Mouse (Mus musculus) MEL (cell line): ENCODE measurements around the gene Podxl2. TPM values are rescaled to one million over a fixed set of nuclear protein-coding genes. Genes with fewer than 3 reads are reported as not detected.

ENCODE experiments used
- DNase-seq: peaks from one replicate; pipeline ENCODE4 v3.0.0; 2011; ENCODE audit warnings: low read depth, low spot score
- H3K27ac ChIP-seq: 2 replicates; pipeline ENCODE4 v1.5.1; 2012; ENCODE audit warnings: low read depth, mild to moderate bottlenecking, control low read depth, low read length, moderate library complexity; ENCODE audit not compliant: control insufficient read depth
- H3K27me3 ChIP-seq, 2 experiments: fragments of 150-350 bp in 1 of 2; sonication (generic) in 1 of 2; 2 replicates each; pipeline ENCODE4 v1.6.1; 2012; ENCODE audit warnings: low read length in 2 of 2, mild to moderate bottlenecking in 2 of 2, improper control_type of control experiment in 1 of 2, moderate library complexity in 1 of 2; ENCODE audit not compliant: insufficient read depth in 2 of 2, control insufficient read depth in 1 of 2
- H3K36me3 ChIP-seq, 2 experiments: 2 replicates each; pipeline ENCODE4 v1.6.1; 2012 to 2014; ENCODE audit warnings: low read length in 2 of 2, improper control_type of control experiment in 1 of 2, inconsistent platforms in 1 of 2, mild to moderate bottlenecking in 1 of 2; ENCODE audit not compliant: insufficient read depth in 2 of 2, control insufficient read depth in 1 of 2
- H3K4me1 ChIP-seq, 2 experiments: fragments of 150-350 bp in 1 of 2; sonication (generic) in 1 of 2; 2 replicates each; pipeline ENCODE4 v1.6.1; 2012; ENCODE audit warnings: low read length in 2 of 2, improper control_type of control experiment in 1 of 2, mild to moderate bottlenecking in 1 of 2; ENCODE audit not compliant: insufficient read depth in 2 of 2, control insufficient read depth in 1 of 2
- H3K4me3 ChIP-seq, 2 experiments: fragments of 150-350 bp in 1 of 2; sonication (generic) in 1 of 2; 2 replicates each; pipeline ENCODE4 v1.5.1; 2012; ENCODE audit warnings: low read depth in 2 of 2, low read length in 2 of 2, mild to moderate bottlenecking in 2 of 2, moderate library complexity in 2 of 2, control low read depth in 1 of 2, improper control_type of control experiment in 1 of 2; ENCODE audit not compliant: control insufficient read depth in 1 of 2, insufficient read depth in 1 of 2
- H3K79me2 ChIP-seq: 2 replicates; pipeline ENCODE4 v1.6.1; 2012; ENCODE audit warnings: mild to moderate bottlenecking, low read length, moderate library complexity; ENCODE audit not compliant: control insufficient read depth, poor library complexity, insufficient read depth
- H3K9ac ChIP-seq: 2 replicates; pipeline ENCODE4 v1.6.1; 2012; ENCODE audit warnings: low read depth, mild to moderate bottlenecking, control low read depth, low read length, moderate library complexity; ENCODE audit not compliant: control insufficient read depth, poor library complexity, severe bottlenecking
- H3K9me3 ChIP-seq: fragments of 150-350 bp; sonication (generic); replicated peaks from 2 replicates; pipeline ENCODE4 v1.6.1; 2012; ENCODE audit warnings: mild to moderate bottlenecking, low read length, improper control_type of control experiment, moderate library complexity; ENCODE audit not compliant: insufficient read depth
- CTCF ChIP-seq, 3 experiments: IDR thresholded peaks in 2 of 3; conservative IDR thresholded peaks in 1 of 3; 2 replicates each; pipeline ENCODE4 v1.5.1; 2011 to 2012; ENCODE audit warnings: low read length in 3 of 3, low read depth in 2 of 3, mild to moderate bottlenecking in 2 of 3, improper control_type of control experiment in 1 of 3, inconsistent platforms in 1 of 3, mixed read lengths in 1 of 3, moderate library complexity in 1 of 3; ENCODE audit not compliant: control insufficient read depth in 1 of 3, insufficient read depth in 1 of 3, poor library complexity in 1 of 3, severe bottlenecking in 1 of 3
- E2F4 ChIP-seq: IDR thresholded peaks from 2 replicates; pipeline ENCODE4 v1.6.1; 2011; ENCODE audit warnings: low read depth, low read length, improper control_type of control experiment, borderline replicate concordance
- GABPA ChIP-seq: IDR thresholded peaks from 2 replicates; pipeline ENCODE4 v1.6.1; 2012; ENCODE audit warnings: low read depth, mild to moderate bottlenecking, inconsistent platforms, low read length, improper control_type of control experiment, moderate library complexity
- JUND ChIP-seq: IDR thresholded peaks from 2 replicates; pipeline ENCODE4 v1.6.1; 2011; ENCODE audit warnings: low read depth, mild to moderate bottlenecking, improper control_type of control experiment, low read length
- MAFK ChIP-seq: IDR thresholded peaks from 2 replicates; pipeline ENCODE4 v1.6.1; 2011; ENCODE audit warnings: low read depth, mild to moderate bottlenecking, low read length, improper control_type of control experiment, borderline replicate concordance
- MAX ChIP-seq: IDR thresholded peaks from 2 replicates; pipeline ENCODE4 v1.6.1; 2011; ENCODE audit warnings: low read length, improper control_type of control experiment
- MAZ ChIP-seq: IDR thresholded peaks from 2 replicates; pipeline ENCODE4 v1.6.1; 2012; ENCODE audit warnings: low read depth, mild to moderate bottlenecking, inconsistent platforms, low read length, improper control_type of control experiment
- MEF2A ChIP-seq: IDR thresholded peaks from 2 replicates; pipeline ENCODE4 v1.6.1; 2014; ENCODE audit warnings: low read depth, mild to moderate bottlenecking, inconsistent platforms, low read length, improper control_type of control experiment; ENCODE audit not compliant: poor library complexity, insufficient replicate concordance, severe bottlenecking; ENCODE audit errors: extremely low read depth
- MXI1 ChIP-seq: IDR thresholded peaks from 2 replicates; pipeline ENCODE4 v1.6.1; 2011; ENCODE audit warnings: mild to moderate bottlenecking, low read depth, low read length, improper control_type of control experiment
- MYC ChIP-seq: IDR thresholded peaks from 2 replicates; pipeline ENCODE4 v1.6.1; 2011; ENCODE audit warnings: low read depth, mild to moderate bottlenecking, low read length, improper control_type of control experiment, moderate library complexity
- POLR2A ChIP-seq, 2 experiments: IDR thresholded peaks; 2 replicates each; pipeline ENCODE4 v1.6.1; 2011 to 2012; ENCODE audit warnings: low read length in 2 of 2, mild to moderate bottlenecking in 2 of 2, control low read depth in 1 of 2, improper control_type of control experiment in 1 of 2, low read depth in 1 of 2, moderate library complexity in 1 of 2; ENCODE audit not compliant: control insufficient read depth in 1 of 2, insufficient read depth in 1 of 2, poor library complexity in 1 of 2
- POLR2AphosphoS2 ChIP-seq: IDR thresholded peaks from 2 replicates; pipeline ENCODE4 v1.6.1; 2011; ENCODE audit warnings: low read length, improper control_type of control experiment
- TAL1 ChIP-seq: IDR thresholded peaks from 2 replicates; pipeline ENCODE4 v1.6.1; 2012; ENCODE audit warnings: mild to moderate bottlenecking, inconsistent platforms, low read length, moderate library complexity, mixed read lengths
- UBTF ChIP-seq: IDR thresholded peaks from 2 replicates; pipeline ENCODE4 v1.6.1; 2012; ENCODE audit warnings: low read depth, mild to moderate bottlenecking, inconsistent platforms, low read length, improper control_type of control experiment, moderate library complexity, borderline replicate concordance; ENCODE audit not compliant: insufficient read depth
- USF2 ChIP-seq, 2 experiments: IDR thresholded peaks; 2 replicates each; pipeline ENCODE4 v1.6.1; 2011 to 2012; ENCODE audit warnings: improper control_type of control experiment in 2 of 2, low read length in 2 of 2, borderline replicate concordance in 1 of 2, inconsistent platforms in 1 of 2, low read depth in 1 of 2, mild to moderate bottlenecking in 1 of 2; ENCODE audit not compliant: insufficient read depth in 1 of 2
- ZNF384 ChIP-seq: IDR thresholded peaks from 2 replicates; pipeline ENCODE4 v1.6.1; 2012; ENCODE audit warnings: low read depth, mild to moderate bottlenecking, inconsistent platforms, low read length, improper control_type of control experiment
- polyA plus RNA-seq, 2 experiments: library from polyadenylated mRNA; stranded (reverse) in 1 of 2; unstranded in 1 of 2; fragments of >175 nt in 1 of 2; fragments of >200 nt in 1 of 2; gene quantifications; 2 replicates each; pipeline versions ENCODE4 v1.2.1 to v1.2.4; 2012; ENCODE audit warnings: low replicate concordance in 2 of 2, low read depth in 1 of 2; ENCODE audit not compliant: insufficient read length in 2 of 2, insufficient read depth in 1 of 2, missing spikeins in 1 of 2
- total RNA-seq: library from RNA; depleted of rRNA; stranded (reverse); fragments of 300-350 nt; gene quantifications from 2 replicates; pipeline ENCODE4 v1.2.3, GENCODE M21; 2012; rRNA removed

The Podxl2 gene
- total RNA-seq, result not detected in 2 replicates
- under 1 TPM in 1 of 2 experiments, not detected in 1; 0.10 TPM for polyA plus RNA-seq

GRCm38 (mm10) chr6:88874868-88875508 is at the start of gene Podxl2:
TSS of gene Podxl2 (minus strand) at chr6:88875044.
- Histone ChIP-seq H3K27ac (no peak within 1 kb of the TSS), H3K79me2 (no peaks in the 10 kb centered on the region), H3K36me3 (no peaks in the 10 kb centered on the region; a peak in 1 of 4 replicates), H3K4me3 (no peak within 1 kb of the TSS), H3K4me1 (no peaks in the 10 kb centered on the region), H3K9ac (no peak within 1 kb of the TSS), H3K27me3 (no peaks in the 10 kb centered on the region; a peak in 1 of 4 replicates), H3K9me3 (no peaks in the 10 kb centered on the region)
- DNase-seq, result no peak
- TF ChIP-seq MEF2A (no peak), GABPA (no peak), JUND (no peak)

GRCm38 (mm10) chr6:88918802-88919201 is 44.0 kb upstream of the Podxl2 start:
- Histone ChIP-seq H3K9ac (no peak overlapping the region), H3K27ac (no peak overlapping the region), H3K36me3 (peaks cover 0 to 13% of the 10 kb centered on the region in 2 experiments; a peak in 2 of 4 replicates), H3K79me2 (no peaks in the 10 kb centered on the region), H3K4me1 (peaks cover 7 to 18% of the 10 kb centered on the region in 2 experiments; a peak in 3 of 4 replicates), H3K27me3 (no peaks in the 10 kb centered on the region), H3K4me3 (no peak overlapping the region), H3K9me3 (no peaks in the 10 kb centered on the region)
- TF ChIP-seq E2F4 (no peak), GABPA (no peak), TAL1 (no peak), MAFK (no peak), POLR2AphosphoS2 (no peak), MYC (no peak), CTCF (IDR thresholded peaks at IDR 0.05 in 2 of 3, conservative IDR thresholded peaks at IDR 0.05 in 1 of 3; ENCODE audit: control insufficient read depth in 1 of 3, insufficient read depth in 1 of 3, low read depth in 2 of 3, low read length in 3 of 3, poor library complexity in 1 of 3, severe bottlenecking in 1 of 3) (no peak), MXI1 (no peak), MAZ (no peak), MAX (no peak), UBTF (no peak), ZNF384 (no peak), USF2 (IDR thresholded peaks at IDR 0.05; ENCODE audit: borderline replicate concordance in 1 of 2, insufficient read depth in 1 of 2, low read depth in 1 of 2, low read length in 2 of 2) (no peak), POLR2A (IDR thresholded peaks at IDR 0.05; ENCODE audit: control insufficient read depth in 1 of 2, insufficient read depth in 1 of 2, low read depth in 1 of 2, low read length in 2 of 2, poor library complexity in 1 of 2) (no peak)
- DNase-seq, result no peak
